8 mouse cellular contexts compared by ENCODE assay signal in the genomic region with DNA sequence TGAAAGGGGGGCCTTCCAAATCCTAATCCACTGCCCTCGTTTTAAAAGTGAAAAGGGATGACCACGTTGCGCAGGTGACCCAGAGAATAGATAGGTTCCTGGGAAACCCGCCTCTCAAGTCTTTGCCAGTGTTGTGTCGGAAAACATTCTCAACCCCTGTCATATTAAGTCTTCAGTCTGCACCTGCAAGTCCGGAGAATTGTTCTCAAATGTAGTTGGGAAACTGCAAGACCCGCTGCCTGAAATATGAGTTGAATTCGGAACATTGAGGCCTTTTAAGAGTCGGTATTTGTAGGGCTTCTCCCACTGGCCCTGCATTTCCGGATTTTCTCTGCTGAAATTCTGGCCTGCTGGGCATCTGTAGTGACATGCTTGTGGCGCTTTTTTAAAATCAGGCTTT. TPM values are rescaled to one million over a fixed set of nuclear protein-coding genes. Genes with fewer than 3 reads are reported as not detected.
A peak's percentile ranks its signal among the peaks of the same experiment; 100 is the strongest.
DNase-seq lines count a peak whose midpoint lies in the region; ATAC-seq and TF ChIP-seq lines count a peak whose summit lies in the region.

No protein-coding gene starts in this region.

- TF ChIP-seq CTCF in MEL (IDR thresholded peaks at IDR 0.05 in 2 of 3, conservative IDR thresholded peaks at IDR 0.05 in 1 of 3; ENCODE audit: control insufficient read depth in 1 of 3, insufficient read depth in 1 of 3, low read depth in 2 of 3, low read length in 3 of 3, poor library complexity in 1 of 3, severe bottlenecking in 1 of 3) = no peak
- no peak for TF ChIP-seq CTCF in hindbrain, postnatal 0 days (IDR thresholded peaks at IDR 0.05; ENCODE audit: low read depth)
- no peak for TF ChIP-seq CTCF in olfactory bulb, adult 2 months (IDR thresholded peaks at IDR 0.05; ENCODE audit: insufficient read depth, low read depth, low read length)

- no peak for TF ChIP-seq RAD21 in MEL (IDR thresholded peaks at IDR 0.05; ENCODE audit: low read depth, low read length)

- no peak for ATAC-seq in kidney, embryonic 14.5 days (ENCODE audit: low FRiP score, low TSS enrichment)
- no peak for ATAC-seq in embryonic facial prominence, embryonic 11.5 days (replicated peaks; ENCODE audit: insufficient number of reproducible peaks, low FRiP score, low TSS enrichment, low read depth)
- no peak for ATAC-seq in hindbrain, postnatal 0 days
- ATAC-seq in liver, embryonic 13.5 days (ENCODE audit: low read depth) = no peak

- TF ChIP-seq POLR2A in MEL (IDR thresholded peaks at IDR 0.05; ENCODE audit: control insufficient read depth in 1 of 2, insufficient read depth in 1 of 2, low read depth in 1 of 2, low read length in 2 of 2, poor library complexity in 1 of 2) = no peak; a peak in 1 of 4 replicates
- TF ChIP-seq POLR2A in olfactory bulb, adult 2 months (IDR thresholded peaks at IDR 0.05; ENCODE audit: insufficient read depth, low read depth, low read length) = no peak

- H3K4me2 ChIP-seq in kidney, embryonic 14.5 days (replicated peaks; ENCODE audit: low read depth, low read length) = peak overlapping the region; percentile 57
- peak overlapping the region; percentile 65 for H3K4me2 ChIP-seq in embryonic facial prominence, embryonic 11.5 days (ENCODE audit: low read depth, low read length)
- H3K4me2 ChIP-seq in hindbrain, postnatal 0 days (ENCODE audit: low read depth, low read length) = peak overlapping the region; percentile 77
- peak overlapping the region; percentile 87 for H3K4me2 ChIP-seq in liver, embryonic 13.5 days

- peaks cover 12% of the 10 kb centered on the region for H3K36me3 ChIP-seq in kidney, embryonic 14.5 days (ENCODE audit: control insufficient read depth, insufficient read depth, low read length)
- peaks cover 4 to 28% of the 10 kb centered on the region in 2 experiments for H3K36me3 ChIP-seq in MEL (ENCODE audit: control insufficient read depth in 1 of 2, insufficient read depth in 2 of 2, low read length in 2 of 2)
- H3K36me3 ChIP-seq in embryonic facial prominence, embryonic 11.5 days (replicated peaks; ENCODE audit: control insufficient read depth, insufficient read depth, low read depth, low read length) = no peaks in the 10 kb centered on the region; the same call in 1 of the 2 replicates
- H3K36me3 ChIP-seq in hindbrain, postnatal 0 days (ENCODE audit: insufficient read depth, low read length) = no peaks in the 10 kb centered on the region
- peaks cover 9% of the 10 kb centered on the region for H3K36me3 ChIP-seq in liver, embryonic 13.5 days

- H3K79me2 ChIP-seq in MEL (ENCODE audit: control insufficient read depth, insufficient read depth, low read length, poor library complexity) = peaks cover 21% of the 10 kb centered on the region

- 4% methylated on average over 11 of the region's 11 CpGs for WGBS in kidney, embryonic 14.5 days
- 2% methylated on average over 11 of the region's 11 CpGs for WGBS in embryonic facial prominence, embryonic 11.5 days
- 3% methylated on average over 11 of the region's 11 CpGs for WGBS in hindbrain, postnatal 0 days
- 3% methylated on average over 11 of the region's 11 CpGs for WGBS in liver, embryonic 13.5 days (ENCODE audit: insufficient replicate concordance)
- WGBS in olfactory bulb, adult 2 months = 2% methylated on average over 11 of the region's 11 CpGs

- TF ChIP-seq EP300 in MEL (IDR thresholded peaks at IDR 0.05; ENCODE audit: low read depth in 1 of 2, low read length in 2 of 2) = peak in 1 of 2 experiments; percentile 19; a peak in 1 of 4 replicates

- H3K27ac ChIP-seq in kidney, embryonic 14.5 days (ENCODE audit: low read depth, low read length) = peak overlapping the region; percentile 97
- peak overlapping the region; percentile 73 for H3K27ac ChIP-seq in MEL (ENCODE audit: control insufficient read depth, low read depth, low read length)
- peak overlapping the region; percentile 74 for H3K27ac ChIP-seq in embryonic facial prominence, embryonic 11.5 days (replicated peaks; ENCODE audit: low read depth, low read length)
- peak overlapping the region; percentile 97 for H3K27ac ChIP-seq in hindbrain, postnatal 0 days
- H3K27ac ChIP-seq in liver, embryonic 13.5 days = peak overlapping the region; percentile 91
- peak overlapping the region; percentile 94 for H3K27ac ChIP-seq in olfactory bulb, adult 2 months (ENCODE audit: insufficient read depth, low read depth, low read length)

- H3K4me3 ChIP-seq in kidney, embryonic 14.5 days (ENCODE audit: low read length) = peak overlapping the region; percentile 99
- peak overlapping the region; percentile 54 to 85 for H3K4me3 ChIP-seq in MEL (ENCODE audit: control insufficient read depth in 1 of 2, insufficient read depth in 1 of 2, low read depth in 2 of 2, low read length in 2 of 2)
- H3K4me3 ChIP-seq in embryonic facial prominence, embryonic 11.5 days (ENCODE audit: low read depth, low read length) = peak overlapping the region; percentile 48
- peak overlapping the region; percentile 87 for H3K4me3 ChIP-seq in hindbrain, postnatal 0 days (ENCODE audit: low read length)
- peak overlapping the region; percentile 80 for H3K4me3 ChIP-seq in liver, embryonic 13.5 days (replicated peaks)
- peak overlapping the region; percentile 85 for H3K4me3 ChIP-seq in olfactory bulb, adult 2 months (ENCODE audit: insufficient read depth, low read depth, low read length)

- H3K9ac ChIP-seq in kidney, embryonic 14.5 days (ENCODE audit: low read depth, low read length) = peak overlapping the region; percentile 99
- H3K9ac ChIP-seq in MEL (ENCODE audit: control insufficient read depth, low read depth, low read length, poor library complexity, severe bottlenecking) = peak overlapping the region; percentile 83
- peak overlapping the region; percentile 78 for H3K9ac ChIP-seq in embryonic facial prominence, embryonic 11.5 days (replicated peaks; ENCODE audit: low read length)
- H3K9ac ChIP-seq in hindbrain, postnatal 0 days (replicated peaks; ENCODE audit: low read length) = peak overlapping the region; percentile 81
- H3K9ac ChIP-seq in liver, embryonic 13.5 days = peak overlapping the region; percentile 93

- no peaks in the 10 kb centered on the region for H3K9me3 ChIP-seq in kidney, embryonic 14.5 days (ENCODE audit: control insufficient read depth, low read length)
- no peaks in the 10 kb centered on the region for H3K9me3 ChIP-seq in MEL (replicated peaks; ENCODE audit: insufficient read depth, low read length)
- no peaks in the 10 kb centered on the region for H3K9me3 ChIP-seq in embryonic facial prominence, embryonic 11.5 days (replicated peaks; ENCODE audit: control insufficient read depth, low read length)
- no peaks in the 10 kb centered on the region for H3K9me3 ChIP-seq in hindbrain, postnatal 0 days (ENCODE audit: low read length)
- no peaks in the 10 kb centered on the region for H3K9me3 ChIP-seq in liver, embryonic 13.5 days (replicated peaks)

- 0 out of 2 replicates have a peak, but pooled peaks cover 3% of the 10 kb centered on the region for H3K4me1 ChIP-seq in kidney, embryonic 14.5 days (ENCODE audit: control insufficient read depth, insufficient read depth, low read length)
- H3K4me1 ChIP-seq in MEL (ENCODE audit: control insufficient read depth in 1 of 2, insufficient read depth in 2 of 2, low read length in 2 of 2) = peaks cover 5 to 15% of the 10 kb centered on the region in 2 experiments; a peak in 3 of 4 replicates
- no peaks in the 10 kb centered on the region for H3K4me1 ChIP-seq in embryonic facial prominence, embryonic 11.5 days (ENCODE audit: control insufficient read depth, insufficient read depth, low read length)
- H3K4me1 ChIP-seq in hindbrain, postnatal 0 days (ENCODE audit: insufficient read depth, low read length) = no peaks in the 10 kb centered on the region
- peaks cover 34% of the 10 kb centered on the region for H3K4me1 ChIP-seq in liver, embryonic 13.5 days (replicated peaks)
- H3K4me1 ChIP-seq in olfactory bulb, adult 2 months (ENCODE audit: control insufficient read depth, insufficient read depth, low read length) = peaks cover 2% of the 10 kb centered on the region; the same call in 1 of the 2 replicates

- no peaks in the 10 kb centered on the region for H3K27me3 ChIP-seq in kidney, embryonic 14.5 days (ENCODE audit: control insufficient read depth, insufficient read depth, low read length)
- no peaks in the 10 kb centered on the region for H3K27me3 ChIP-seq in MEL (ENCODE audit: control insufficient read depth in 1 of 2, insufficient read depth in 2 of 2, low read length in 2 of 2)
- no peaks in the 10 kb centered on the region for H3K27me3 ChIP-seq in embryonic facial prominence, embryonic 11.5 days (ENCODE audit: control insufficient read depth, insufficient read depth, low read length)
- H3K27me3 ChIP-seq in hindbrain, postnatal 0 days (ENCODE audit: insufficient read depth, low read length) = no peaks in the 10 kb centered on the region
- H3K27me3 ChIP-seq in liver, embryonic 13.5 days = no peaks in the 10 kb centered on the region

- DNase-seq in kidney, adult 8-10 months = no peak
- no peak for DNase-seq in MEL (ENCODE audit: low read depth, low spot score)
- DNase-seq in embryonic facial prominence, embryonic 11.5 days (ENCODE audit: low spot score) = peak; percentile 46
- DNase-seq in hindbrain, postnatal 0 days (ENCODE audit: low spot score) = peak; percentile 38
- no peak for DNase-seq in liver, embryonic 13.5 days
- no peak for DNase-seq in thymus, postnatal 36 days

TF ChIP-seq in MEL, 35 proteins besides CTCF, POLR2A, EP300 and RAD21:
- TF ChIP-seq ETS1 (IDR thresholded peaks at IDR 0.05; ENCODE audit: low read depth, low read length) (0 out of 2 replicates have a peak, but pooled peaks have one; percentile 16), SIN3A (IDR thresholded peaks at IDR 0.05; ENCODE audit: low read length) (peak; percentile 47), E2F4 (IDR thresholded peaks at IDR 0.05; ENCODE audit: borderline replicate concordance, low read depth, low read length) (0 out of 2 replicates have a peak, but pooled peaks have one; percentile 19), ZMIZ1 (IDR thresholded peaks at IDR 0.05; ENCODE audit: low read depth, low read length) (no peak), CHD1 (IDR thresholded peaks at IDR 0.05; ENCODE audit: low read depth, low read length) (no peak), ELF1 (IDR thresholded peaks at IDR 0.05; ENCODE audit: low read depth, low read length) (peak; percentile 67), HCFC1 (IDR thresholded peaks at IDR 0.05; ENCODE audit: low read depth, low read length) (peak; percentile 45)

RNA-seq across cellular contexts. Expression of gene Ints6, which starts 1.0 kb away (rescaled TPM):
- polyA plus RNA-seq in kidney, embryonic 14.5 days (2014; fragmentation: Nextera tagmentation; extraction: Ambion mirVana) = 26.1 and 32.1 TPM in 2 replicates
- total RNA-seq in MEL (2012; rRNA removed) = 29.1 and 31.0 TPM in 2 replicates
- polyA plus RNA-seq in MEL (2012; ENCODE audit: insufficient read depth in 1 of 2, insufficient read length in 2 of 2, low read depth in 1 of 2, low replicate concordance in 2 of 2, missing spikeins in 1 of 2) = 100 to 1,000 TPM in 1 of 2 experiments, 10 to 100 TPM in 1; 27.4 to 150 TPM
- polyA plus RNA-seq in embryonic facial prominence, embryonic 11.5 days (2014; fragmentation: Nextera tagmentation; extraction: Ambion mirVana) = 24.2 and 26.9 TPM in 2 replicates
- total RNA-seq in hindbrain, postnatal 0 days (2014; rRNA removed) = 26.3 and 31.7 TPM in 2 replicates
- 7.5 and 9.9 TPM in 2 replicates for polyA plus RNA-seq in hindbrain, postnatal 0 days (2015; fragmentation: Nextera tagmentation; extraction: Ambion mirVana)
- 10.5 and 14.5 TPM in 2 replicates for polyA plus RNA-seq in liver, embryonic 13.5 days (2015; fragmentation: Nextera tagmentation; extraction: Ambion mirVana)
- polyA plus RNA-seq in olfactory bulb, adult 2 months (2012; ENCODE audit: insufficient read depth, insufficient read length, low replicate concordance, missing spikeins) = not detected in 2 replicates

Comparison
In these comparisons a context has a peak if more than half of its experiments do, and no peak if none do; other contexts are left out.
1. H3K4me3 ChIP-seq: peak in every context shown above with its lines; median percentile 99 in kidney, embryonic 14.5 days; 87 in hindbrain, postnatal 0 days; 85 in olfactory bulb, adult 2 months; 80 in liver, embryonic 13.5 days; 70 in MEL; 48 in embryonic facial prominence, embryonic 11.5 days.
2. DNase-seq: peak in embryonic facial prominence, embryonic 11.5 days (single experiment) and hindbrain, postnatal 0 days (single experiment); none in kidney, adult 8-10 months (0 of 2), MEL (single experiment), liver, embryonic 13.5 days (single experiment) and thymus, postnatal 36 days (0 of 2).
3. Peak in every context shown above with its lines, with median percentiles within 50 percentile points of each other: H3K27ac ChIP-seq, H3K4me2 ChIP-seq and H3K9ac ChIP-seq.